Mouse (Mus musculus) kidney, postnatal 10 days (tissue): Measurements from ENCODE around the gene Prg3.

Source experiments
- DNase-seq: peaks from one replicate; pipeline ENCODE4 v3.0.0; 2021; ENCODE audit warnings: mixed read lengths

Gene Prg3

DNA sequence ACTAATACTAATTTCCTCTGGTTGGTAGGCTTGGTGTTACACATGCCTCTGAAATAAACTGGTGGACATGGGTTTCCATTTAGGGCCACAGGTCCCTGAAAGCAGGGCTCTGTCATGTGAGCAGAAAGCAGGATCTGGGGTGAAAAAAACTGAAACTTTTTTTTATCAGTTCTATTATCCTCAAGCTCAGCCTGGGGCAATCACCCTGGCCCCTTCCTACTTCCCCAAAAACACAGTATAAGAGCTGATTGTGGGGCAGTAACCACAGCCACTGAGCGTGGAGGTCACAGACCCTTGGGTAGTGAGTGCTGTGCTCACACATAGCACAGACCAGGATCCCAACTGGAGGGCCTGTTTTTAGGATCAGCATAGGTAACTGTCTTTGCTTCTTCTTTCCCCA lies at the start of gene Prg3:
TSS of gene Prg3 (plus strand) at position 286 of the 400 bp plus-strand sequence.
- DNase-seq = no peak

GRCm38 (mm10) chr2:84938249-84938946 lies 49.6 kb upstream of the Prg3 start:
- DNase-seq = peak; percentile 31

- DNase-seq = no peak
Measured at GRCm38 (mm10) chr2:84939306-84939705, 48.7 kb upstream of the Prg3 start.

GRCm38 (mm10) chr2:84939711-84940110 lies 48.3 kb upstream of the Prg3 start:
- no peak for DNase-seq

DNA sequence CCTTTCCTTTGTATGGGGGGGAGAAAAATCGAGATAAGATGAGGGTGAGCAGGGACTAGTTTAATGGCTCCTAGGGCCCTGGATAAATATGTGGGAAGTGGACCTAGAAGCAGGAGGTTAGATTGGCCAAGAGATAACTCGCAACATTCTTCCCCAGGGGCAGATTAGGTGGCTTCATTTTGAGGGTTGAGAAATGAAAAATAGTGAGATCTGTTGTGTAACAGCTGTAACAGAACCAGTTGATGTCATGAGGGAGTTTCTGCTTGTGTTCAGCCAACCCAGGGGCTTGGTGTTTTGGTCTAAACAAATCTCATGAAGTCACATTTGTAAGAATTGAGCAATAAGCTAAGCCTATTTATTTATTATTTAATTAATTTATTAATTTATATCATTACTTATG lies 46.7 kb upstream of the Prg3 start:
- no peak for DNase-seq

GRCm38 (mm10) chr2:84941795-84942194 lies 46.2 kb upstream of the Prg3 start:
- DNase-seq = no peak

GRCm38 (mm10) chr2:84947154-84947771 lies 40.8 kb upstream of the Prg3 start:
- DNase-seq = no peak

DNA sequence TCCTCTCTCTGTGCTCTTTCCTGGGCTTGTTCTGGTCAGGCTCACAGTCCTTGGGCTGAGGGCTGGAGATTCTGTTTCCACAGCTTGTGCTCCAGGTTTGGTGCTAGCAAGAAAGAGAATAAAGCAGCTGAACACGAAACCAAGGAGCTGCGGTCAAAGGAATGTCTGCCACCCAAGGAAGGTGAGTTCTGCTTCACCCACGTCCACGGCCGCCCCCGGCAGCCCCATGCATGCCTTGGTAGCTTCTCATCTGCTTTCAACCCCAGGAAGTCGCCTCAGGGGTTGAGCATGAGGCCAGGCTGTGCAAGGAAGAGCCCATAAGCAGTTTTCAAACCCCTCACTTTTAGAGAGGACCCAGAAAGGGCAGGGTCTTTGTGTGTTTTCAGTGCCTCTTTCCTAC lies 39.8 kb upstream of the Prg3 start:
- DNase-seq = no peak

- no peak for DNase-seq
Measured at GRCm38 (mm10) chr2:84948721-84949120, 39.3 kb upstream of the Prg3 start.

DNA sequence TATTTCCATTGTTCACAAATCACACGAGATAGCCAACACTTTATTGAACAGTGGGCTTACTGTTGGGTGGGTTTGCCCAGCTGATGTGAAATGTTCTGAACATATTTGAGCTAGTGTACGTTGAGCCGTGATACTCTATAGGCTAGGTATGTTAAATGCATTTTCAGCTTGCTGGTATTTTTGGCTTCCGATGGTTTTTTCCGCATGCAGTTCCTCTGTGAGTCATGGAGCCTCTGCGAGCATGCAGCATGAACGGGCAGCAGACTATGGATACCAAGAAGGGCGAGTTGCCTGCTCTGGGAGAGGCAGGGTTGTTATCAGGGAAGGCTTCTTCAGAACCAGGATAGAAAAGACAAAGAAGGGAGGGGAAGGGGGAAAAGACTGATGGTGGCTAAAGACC lies 37.0 kb upstream of the Prg3 start:
- DNase-seq = no peak

DNA sequence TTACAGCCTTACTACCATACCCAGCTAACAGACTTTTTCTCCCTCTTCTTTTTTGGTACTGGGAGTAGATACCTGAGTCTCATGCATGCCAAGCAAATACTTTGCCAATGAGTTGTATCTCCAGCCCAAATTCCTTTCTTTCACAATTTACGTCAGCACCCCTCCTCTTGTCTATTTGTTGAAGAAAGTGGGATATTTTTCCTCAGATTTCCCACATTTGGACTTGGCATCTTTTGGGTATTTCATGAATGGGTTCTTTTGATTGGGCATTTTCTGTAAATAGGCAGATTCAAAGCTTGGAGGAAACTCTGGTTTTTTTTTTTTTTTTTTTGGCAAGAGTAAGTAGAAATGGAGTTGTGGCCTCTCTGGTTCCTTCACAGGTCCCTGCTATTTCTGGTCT lies 35.8 kb upstream of the Prg3 start:
- DNase-seq = no peak

- DNase-seq = no peak
Measured at GRCm38 (mm10) chr2:84952693-84953092, 35.3 kb upstream of the Prg3 start.

GRCm38 (mm10) chr2:84955435-84955834 lies 32.6 kb upstream of the Prg3 start:
- DNase-seq = no peak

DNA sequence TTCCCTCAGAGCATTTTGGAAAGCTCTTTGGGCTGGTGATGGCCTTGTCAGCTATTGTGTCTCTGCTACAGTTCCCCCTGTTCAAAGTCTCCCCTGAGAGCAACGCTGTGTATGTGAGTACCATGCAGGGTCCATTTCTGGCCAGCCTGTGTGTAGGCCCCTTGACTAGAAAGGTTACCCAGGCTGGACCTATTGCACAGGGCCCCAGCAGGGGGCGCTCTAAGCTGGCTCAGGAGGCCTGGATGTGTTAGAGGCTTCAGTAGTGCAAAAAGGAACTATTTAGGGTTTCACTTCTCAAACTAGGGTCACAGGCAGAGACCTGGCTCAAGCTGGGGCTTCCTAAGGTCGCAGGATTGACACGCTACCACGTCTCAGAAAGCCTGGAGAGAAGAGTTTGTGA lies 31.7 kb upstream of the Prg3 start:
- DNase-seq = peak; percentile 70

GRCm38 (mm10) chr2:84958588-84959264 lies 29.3 kb upstream of the Prg3 start:
- DNase-seq = no peak

- DNase-seq = peak; percentile 73
Measured at GRCm38 (mm10) chr2:84961300-84961699, 26.7 kb upstream of the Prg3 start.

DNA sequence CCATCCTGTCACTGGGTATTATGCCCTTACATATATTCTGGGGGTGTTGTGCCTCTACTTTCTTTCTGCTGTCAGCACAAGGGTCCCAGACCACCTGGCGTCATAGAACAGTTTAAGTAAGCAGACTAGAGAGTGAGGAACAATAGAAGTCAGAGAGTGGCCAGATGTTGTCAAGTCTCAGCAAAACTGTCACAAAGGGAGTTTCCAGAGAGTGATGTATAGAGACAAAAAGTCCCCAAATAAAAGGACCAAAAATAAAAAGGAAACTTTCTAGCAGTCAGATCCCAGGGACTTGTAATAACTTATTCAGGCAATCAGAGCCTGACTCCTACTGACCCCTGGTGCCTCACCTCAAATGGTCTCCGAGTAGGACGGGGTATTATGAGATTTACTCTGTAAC lies 26.1 kb upstream of the Prg3 start:
- DNase-seq = no peak

GRCm38 (mm10) chr2:84962906-84963507 lies 25.0 kb upstream of the Prg3 start:
- DNase-seq = no peak

GRCm38 (mm10) chr2:84964111-84964801 lies 23.8 kb upstream of the Prg3 start:
- DNase-seq = no peak

- DNase-seq = no peak
Measured at GRCm38 (mm10) chr2:84967318-84967991, 20.6 kb upstream of the Prg3 start.

GRCm38 (mm10) chr2:84975580-84975979 lies 12.4 kb upstream of the Prg3 start:
- DNase-seq = no peak

GRCm38 (mm10) chr2:84980188-84980587 lies 7.8 kb upstream of the Prg3 start, which contains the start of gene Prg2:
TSS of gene Prg2 (plus strand) at chr2:84980461.
- DNase-seq = no peak
